Mouse (Mus musculus) 3134 (cell line): ENCODE measurements around the gene Cryl1.

Source experiments
- DNase-seq: peaks from one replicate; pipeline ENCODE4 v3.0.0-alpha.2; 2011; ENCODE audit warnings: low spot score; ENCODE audit not compliant: insufficient read length; ENCODE audit errors: extremely low read depth

The Cryl1 gene

GRCm38 (mm10) chr14:57329600-57329999 is 68.7 kb downstream of the Cryl1 start:
- DNase-seq, result no peak

GRCm38 (mm10) chr14:57326771-57327170 is 71.6 kb downstream of the Cryl1 start:
- no peak for DNase-seq

GRCm38 (mm10) chr14:57318812-57319211 is 79.5 kb downstream of the Cryl1 start:
- DNase-seq, result no peak

- peak; percentile 50 for DNase-seq
Observed at GRCm38 (mm10) chr14:57316662-57317600, 81.4 kb downstream of the Cryl1 start.

GRCm38 (mm10) chr14:57315976-57316375 is 82.4 kb downstream of the Cryl1 start:
- no peak for DNase-seq

GRCm38 (mm10) chr14:57315551-57315950 is 82.8 kb downstream of the Cryl1 start:
- no peak for DNase-seq

GRCm38 (mm10) chr14:57301600-57302230 is 96.6 kb downstream of the Cryl1 start:
- DNase-seq, result no peak

- no peak for DNase-seq
Observed at GRCm38 (mm10) chr14:57300530-57300929, 97.8 kb downstream of the Cryl1 start.

GRCm38 (mm10) chr14:57297672-57298071 is 100.7 kb downstream of the Cryl1 start:
- no peak for DNase-seq

GRCm38 (mm10) chr14:57291399-57291942 is 106.9 kb downstream of the Cryl1 start:
- peak; percentile 27 for DNase-seq

- DNase-seq, result no peak
Observed at GRCm38 (mm10) chr14:57289105-57289504, 109.2 kb downstream of the Cryl1 start.

- DNase-seq, result no peak
Observed at GRCm38 (mm10) chr14:57283816-57284215, 114.5 kb downstream of the Cryl1 start.

- DNase-seq, result no peak
Observed at GRCm38 (mm10) chr14:57282591-57282990, 115.7 kb downstream of the Cryl1 start.

- no peak for DNase-seq
Observed at GRCm38 (mm10) chr14:57280835-57281234, 117.5 kb downstream of the Cryl1 start.

GRCm38 (mm10) chr14:57276481-57277012 is 121.8 kb downstream of the Cryl1 start:
- no peak for DNase-seq

GRCm38 (mm10) chr14:57272341-57272740 is 126.0 kb downstream of the Cryl1 start:
- DNase-seq, result no peak

GRCm38 (mm10) chr14:57271861-57272260 is 126.5 kb downstream of the Cryl1 start:
- DNase-seq, result no peak

- no peak for DNase-seq
Observed at GRCm38 (mm10) chr14:57268900-57269299, 129.4 kb downstream of the Cryl1 start.

GRCm38 (mm10) chr14:57268344-57268743 is 130.0 kb downstream of the Cryl1 start:
- no peak for DNase-seq

GRCm38 (mm10) chr14:57263943-57264342 is 134.4 kb downstream of the Cryl1 start:
- DNase-seq, result no peak

- no peak for DNase-seq
Observed at GRCm38 (mm10) chr14:57259341-57259740, 139.0 kb downstream of the Cryl1 start.
